Mouse (Mus musculus) cerebellum, postnatal 36 days (tissue): Measurements from ENCODE around the gene Dcaf11.

Source experiments
- DNase-seq, 2 experiments: peaks; one replicate each; pipeline ENCODE4 v3.0.0; 2021 to 2022; ENCODE audit warnings: mixed read lengths in 2 of 2

Gene Dcaf11

DNA sequence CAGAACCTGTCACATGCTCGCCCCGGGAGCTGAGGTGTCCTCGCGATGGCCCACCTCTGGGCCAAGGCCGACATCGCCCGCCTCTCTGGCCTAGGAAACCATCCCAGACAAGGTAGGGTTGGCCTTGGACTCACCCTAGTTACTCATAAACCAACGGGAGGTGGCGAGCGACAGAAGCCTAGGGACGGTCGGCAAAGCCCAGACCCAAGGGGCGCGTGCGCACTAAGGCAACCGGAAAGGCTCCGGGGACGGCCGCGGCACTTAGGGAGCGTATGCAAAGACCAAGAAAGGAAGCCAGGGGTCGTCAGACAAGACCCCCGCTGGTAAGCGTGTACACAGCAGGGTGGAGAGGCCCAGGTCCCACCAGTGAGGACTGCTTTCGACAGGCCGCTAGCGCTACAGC is at the start of gene Dcaf11:
Gene Dcaf11 (plus strand): TSS at position 208 of the 403 bp plus-strand sequence.
- peak; percentile 90 to 91 for DNase-seq

DNA sequence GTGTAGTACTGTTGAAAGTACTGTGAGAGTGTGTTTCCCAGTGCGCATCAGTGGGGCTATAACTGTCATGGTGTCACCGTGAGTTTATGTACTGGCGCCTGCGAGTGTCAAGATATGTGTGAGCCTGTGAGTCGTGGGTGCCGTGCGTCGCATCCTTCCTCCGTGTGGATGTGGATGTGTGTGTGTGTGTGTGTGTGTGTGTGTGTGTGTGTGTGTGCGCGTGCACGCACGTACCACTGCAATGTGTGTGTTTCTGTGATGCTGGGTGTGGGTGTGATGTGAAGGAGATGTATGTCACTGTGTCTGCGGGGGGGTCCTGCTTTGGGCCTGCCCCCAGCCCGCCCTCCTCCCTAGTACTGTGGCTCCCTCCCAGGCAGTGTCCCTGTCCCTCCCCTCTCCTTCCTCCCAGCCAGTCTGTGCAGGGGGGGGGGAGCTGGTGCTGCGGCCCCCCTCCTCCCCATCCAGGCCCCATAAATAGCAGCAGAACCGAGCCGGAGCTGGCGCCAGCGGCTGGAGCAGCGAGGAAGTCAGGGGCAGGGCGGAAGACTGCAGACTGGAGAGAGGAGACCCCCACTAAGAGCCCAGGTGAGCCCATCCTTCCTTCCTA is 49.6 kb upstream of the Dcaf11 start, which contains the start of gene Cpne6:
Gene Cpne6 (plus strand): TSS at position 321 of the 607 bp plus-strand sequence.
- DNase-seq, result no peak

DNA sequence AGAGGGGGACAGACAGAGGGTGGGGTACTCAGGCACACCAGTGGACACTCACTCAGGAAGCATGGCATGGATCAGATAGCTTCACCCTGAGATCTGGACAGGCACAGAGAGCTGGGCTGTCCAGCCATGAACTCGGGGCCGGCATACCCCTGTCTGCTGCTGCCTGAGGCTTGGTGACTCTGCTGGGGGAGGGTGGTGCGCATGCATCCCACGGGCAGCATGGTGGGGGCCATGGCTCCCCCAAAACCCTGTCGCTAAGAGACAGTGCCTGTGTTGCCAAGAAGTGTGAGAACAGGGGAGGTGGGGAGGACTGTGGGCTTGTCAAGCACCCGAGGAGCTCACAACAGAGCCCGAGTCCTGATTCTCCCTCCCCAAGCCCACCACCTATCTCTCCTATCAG is 48.8 kb upstream of the Dcaf11 start:
- DNase-seq, result no peak

DNA sequence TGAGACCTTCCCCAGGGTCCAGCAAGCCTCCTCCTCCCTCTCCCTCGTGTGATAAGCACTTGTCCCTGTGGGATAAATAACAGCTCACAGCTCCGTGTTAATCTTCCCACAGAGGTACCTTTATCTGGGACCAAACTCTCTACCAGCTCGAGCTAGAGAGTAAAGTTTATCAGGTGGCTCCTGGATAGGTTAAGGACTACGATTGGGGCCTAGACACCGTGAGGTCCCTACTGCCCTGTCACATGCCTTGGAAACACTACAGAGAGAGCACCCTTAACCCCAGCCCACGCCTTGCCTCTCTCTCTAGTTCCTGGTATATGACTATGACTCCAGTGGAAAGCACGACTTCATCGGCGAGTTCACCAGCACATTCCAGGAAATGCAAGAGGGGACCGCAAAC is 45.9 kb upstream of the Dcaf11 start:
- DNase-seq, result no peak

DNA sequence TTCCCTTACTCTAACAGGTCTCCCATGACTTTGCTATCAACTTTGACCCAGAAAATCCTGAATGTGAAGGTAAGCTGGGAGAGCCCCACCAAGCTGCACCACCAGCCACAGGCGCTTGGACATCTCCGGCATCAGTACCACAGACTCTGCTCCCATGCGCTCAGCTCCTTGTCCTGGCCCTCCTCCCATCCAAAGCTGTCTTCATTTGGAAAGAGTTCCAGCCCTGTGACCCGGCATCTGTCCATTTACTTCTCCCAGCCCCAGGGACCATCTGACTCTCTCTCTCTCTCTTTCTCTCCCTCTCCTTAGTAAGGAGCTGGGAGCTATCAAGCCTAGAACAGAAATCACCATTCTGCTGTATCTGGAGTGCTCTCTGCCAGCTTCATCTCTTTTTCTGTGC is 44.0 kb upstream of the Dcaf11 start:
- no peak for DNase-seq

DNA sequence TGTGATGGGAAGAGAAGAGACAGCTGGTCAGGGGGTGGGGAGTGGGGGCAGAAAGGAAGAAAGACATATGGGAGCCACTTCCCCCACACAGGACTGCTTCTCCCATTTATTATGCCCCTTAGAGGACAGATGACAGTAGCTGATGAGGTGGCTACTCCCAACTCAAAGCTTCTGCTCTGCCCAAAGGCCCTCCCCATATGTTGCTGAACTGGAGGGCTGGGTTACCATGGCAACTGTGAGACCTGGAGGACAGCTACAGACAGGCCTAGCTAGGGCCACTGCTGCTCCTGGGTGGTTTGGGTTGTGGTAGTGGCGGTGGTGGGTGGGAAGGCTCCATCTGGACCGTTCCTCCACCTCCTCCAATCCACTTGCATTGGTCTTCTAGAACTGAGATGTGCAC is 40.9 kb upstream of the Dcaf11 start:
- DNase-seq, result no peak

DNA sequence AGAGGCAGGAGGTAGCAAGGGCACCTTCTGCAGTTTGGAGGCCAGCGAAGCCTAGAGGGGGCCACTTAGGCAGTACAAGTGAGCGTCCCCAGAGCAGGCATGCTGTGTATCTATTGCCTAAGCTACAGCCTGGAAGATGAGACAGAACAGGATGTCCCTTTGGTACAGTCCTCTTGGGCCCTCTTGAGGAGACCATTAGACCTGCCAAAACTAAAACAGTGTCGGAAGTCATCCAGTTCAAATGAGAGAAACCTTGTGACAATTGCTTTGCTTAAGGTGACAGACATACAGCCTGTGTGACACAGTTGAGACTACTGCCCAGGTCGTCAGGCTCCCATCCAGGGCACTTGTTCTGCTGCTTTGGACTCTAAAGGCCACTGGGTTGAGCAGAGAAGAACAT is 40.2 kb upstream of the Dcaf11 start:
- DNase-seq, result no peak

DNA sequence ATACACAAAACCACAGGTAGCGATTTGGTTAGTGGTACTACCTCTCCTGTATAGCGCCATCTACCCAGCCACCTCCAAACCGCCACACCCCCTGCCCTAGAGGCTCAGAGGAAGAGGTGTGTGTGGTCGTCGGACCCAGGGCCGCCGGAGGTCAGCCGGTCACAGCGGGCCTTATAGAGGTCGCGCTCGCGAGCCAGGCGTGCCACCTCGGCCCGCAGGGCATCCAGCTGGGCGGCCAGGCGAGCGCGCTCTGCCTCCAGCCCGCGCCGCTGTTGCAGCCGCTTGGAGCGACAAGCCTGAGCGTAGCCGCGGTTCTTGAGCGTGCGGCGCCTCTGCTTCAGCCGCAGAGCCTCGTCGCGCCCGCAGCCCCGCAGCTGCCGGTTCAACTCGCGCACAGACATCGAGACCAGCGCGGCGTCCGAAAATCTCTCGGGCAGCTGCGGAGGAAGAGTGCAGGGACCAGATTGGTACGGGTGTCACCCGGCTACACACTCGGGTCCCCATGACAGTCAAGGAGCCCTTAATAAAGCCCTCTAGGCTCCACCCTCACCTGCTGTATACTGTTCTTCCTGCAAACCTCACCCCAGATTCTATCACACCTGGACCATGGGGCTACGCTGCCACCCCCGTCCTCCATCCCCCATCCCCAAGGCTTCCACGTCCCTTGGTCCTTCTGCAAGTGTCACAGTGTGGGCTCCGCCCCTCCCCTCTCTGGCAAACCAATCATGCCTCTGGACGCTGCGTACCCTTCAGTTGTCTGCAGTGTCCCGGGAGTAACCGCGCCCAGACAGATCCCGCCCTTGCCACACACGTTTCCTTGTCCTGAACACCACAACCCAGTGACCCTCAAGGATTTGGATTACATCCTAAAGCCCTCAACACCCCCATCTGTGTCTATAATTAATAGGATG is 39.1 kb upstream of the Dcaf11 start:
- peak; percentile 55 to 61 for DNase-seq

DNA sequence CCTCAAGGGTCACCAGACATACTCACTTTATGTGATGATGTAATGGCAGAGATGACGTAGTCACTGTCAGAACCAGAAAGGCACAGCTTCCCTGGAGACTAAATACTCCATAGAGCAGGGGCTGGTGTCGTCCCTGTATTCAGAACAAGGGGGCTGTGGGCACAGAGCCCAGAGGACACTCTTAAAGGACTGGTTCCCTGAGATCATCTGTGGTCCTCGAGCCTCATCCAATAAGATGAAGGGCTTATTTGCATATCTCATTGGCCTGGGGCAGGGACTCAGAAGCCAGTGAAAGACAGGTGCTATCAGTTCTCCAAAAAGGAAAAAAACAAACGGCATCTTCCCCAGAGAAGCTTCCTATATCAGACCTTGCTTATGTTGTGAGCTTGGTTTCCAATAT is 35.7 kb upstream of the Dcaf11 start:
- DNase-seq, result no peak

DNA sequence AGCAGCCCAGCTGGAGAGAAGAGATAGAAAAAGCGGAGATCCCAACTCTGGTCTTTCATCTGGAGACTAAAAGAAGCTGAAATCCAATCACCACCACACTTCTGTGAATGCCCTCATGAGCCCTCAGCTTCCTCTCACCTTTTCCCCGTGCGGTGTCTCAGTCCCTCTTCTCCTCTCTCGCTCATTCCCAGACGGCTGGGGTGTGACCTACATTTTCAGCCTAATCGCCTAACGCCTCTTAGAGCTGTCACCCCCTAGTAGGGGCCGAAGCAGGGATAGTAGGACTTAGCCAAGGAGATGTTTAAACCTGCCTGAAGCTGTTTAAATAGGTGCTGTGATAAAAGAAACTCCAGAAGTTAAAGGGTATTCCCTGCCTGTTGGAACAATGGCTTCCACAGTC is 35.0 kb upstream of the Dcaf11 start, which contains the start of gene Nrl:
Gene Nrl (minus strand): TSS at position 197 of the 400 bp plus-strand sequence.
- no peak for DNase-seq

DNA sequence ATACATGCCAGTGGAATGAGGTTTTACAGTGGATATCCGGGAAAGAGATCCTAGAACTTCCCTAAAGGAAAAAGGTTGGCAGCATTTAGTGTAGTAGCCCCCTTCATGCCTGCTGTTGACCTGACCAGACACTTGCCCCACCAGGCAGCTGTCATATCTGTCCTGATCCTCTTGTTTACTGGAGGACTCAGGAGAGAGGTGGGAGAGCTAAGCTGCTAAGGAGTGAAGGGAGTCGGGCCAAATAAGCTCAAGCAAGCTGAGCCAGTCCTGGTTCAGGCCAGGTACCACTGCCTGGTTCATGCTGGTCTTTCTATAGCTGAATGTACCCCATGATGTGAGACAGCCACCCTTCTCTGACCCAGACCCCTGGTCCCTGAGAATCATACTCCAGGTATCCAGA is 33.1 kb upstream of the Dcaf11 start:
- no peak for DNase-seq

DNA sequence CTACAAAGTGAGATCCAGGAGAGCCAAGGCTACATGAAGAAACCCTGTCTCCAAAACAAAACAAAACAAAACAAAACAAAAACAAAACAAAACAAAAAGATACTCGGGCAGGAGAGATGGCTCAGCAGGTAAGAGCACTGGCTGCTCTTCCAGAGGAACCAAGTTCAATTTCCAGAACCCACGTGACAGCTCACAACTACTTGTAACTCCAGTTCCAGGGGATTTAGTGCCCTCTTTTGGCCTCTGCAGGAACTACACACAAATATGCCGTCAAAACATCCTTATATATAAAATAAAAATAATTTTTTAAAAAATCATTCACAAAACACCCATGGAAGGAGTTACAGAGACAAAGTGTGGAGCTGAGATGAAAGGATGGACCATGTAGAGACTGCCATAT is 31.9 kb upstream of the Dcaf11 start:
- DNase-seq, result peak in 1 of 2 experiments; percentile 35

DNA sequence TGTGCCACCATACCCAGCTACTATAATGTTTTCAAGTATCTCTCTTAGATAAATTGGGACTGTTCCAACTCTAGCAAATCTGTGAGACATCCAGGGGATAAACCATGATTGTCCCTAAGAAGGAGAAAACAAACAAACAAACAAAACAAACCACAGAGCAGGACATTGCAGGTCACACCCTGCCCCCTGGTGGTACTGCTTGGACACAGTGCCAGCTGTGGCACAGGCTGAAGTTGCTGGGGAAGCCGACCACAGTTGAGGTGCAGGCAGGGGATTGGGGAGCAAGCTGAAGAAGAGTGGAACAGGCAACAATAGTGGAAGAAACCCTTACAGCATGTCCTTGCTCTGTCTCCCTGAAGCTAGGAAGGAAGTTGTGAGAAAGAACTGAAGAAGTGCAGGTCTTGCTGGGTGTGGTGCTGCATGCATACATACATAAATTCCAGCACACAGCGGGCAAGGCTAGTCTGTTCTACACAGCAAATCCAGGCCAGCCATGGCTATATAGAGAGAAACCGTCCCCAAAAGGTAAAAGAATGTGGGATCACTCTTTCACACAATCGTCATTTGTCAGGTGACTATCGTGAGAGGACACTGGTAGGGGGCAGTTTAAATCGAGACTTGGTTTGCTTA is 23.6 kb upstream of the Dcaf11 start:
- DNase-seq, result peak in 1 of 2 experiments; percentile 46

DNA sequence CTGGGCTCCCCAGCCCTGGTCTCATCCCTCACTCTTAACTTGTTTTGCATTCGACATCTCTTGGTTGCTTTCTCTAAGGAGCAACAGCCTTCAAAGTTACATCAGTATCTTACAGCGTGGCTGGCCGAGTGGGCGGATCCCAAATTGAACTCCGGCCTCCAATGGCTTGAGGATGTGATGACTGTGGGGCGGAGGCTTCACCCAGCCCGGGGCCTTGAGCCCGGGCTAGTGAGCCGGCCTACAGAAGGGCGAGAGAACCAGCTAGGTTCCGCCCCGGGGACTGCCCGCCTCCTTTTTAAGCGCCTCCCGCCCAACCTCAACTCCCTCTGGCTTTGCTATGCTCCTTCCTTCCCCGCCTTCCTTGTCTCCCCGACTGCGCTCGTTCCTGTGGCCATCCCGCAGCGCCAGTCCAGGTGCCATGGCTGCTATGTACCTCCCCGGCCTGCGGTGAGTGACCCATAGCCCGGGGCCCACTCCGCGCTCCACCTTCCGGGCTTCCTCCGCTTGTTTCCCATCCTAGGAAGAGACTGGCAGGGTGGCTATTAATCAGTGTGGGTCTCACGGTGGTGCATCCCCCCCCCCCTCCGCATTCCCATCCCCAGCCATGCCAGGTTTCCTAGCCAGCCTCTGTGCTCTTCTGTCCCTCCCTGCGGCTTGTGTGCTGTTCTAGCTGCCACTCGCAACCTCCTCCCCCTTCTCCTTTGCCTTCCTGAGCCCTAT is 19.6 kb upstream of the Dcaf11 start, which contains the start of gene Pck2:
Gene Pck2 (plus strand): TSS at position 200 of the 720 bp plus-strand sequence.
- peak; percentile 86 to 87 for DNase-seq

DNA sequence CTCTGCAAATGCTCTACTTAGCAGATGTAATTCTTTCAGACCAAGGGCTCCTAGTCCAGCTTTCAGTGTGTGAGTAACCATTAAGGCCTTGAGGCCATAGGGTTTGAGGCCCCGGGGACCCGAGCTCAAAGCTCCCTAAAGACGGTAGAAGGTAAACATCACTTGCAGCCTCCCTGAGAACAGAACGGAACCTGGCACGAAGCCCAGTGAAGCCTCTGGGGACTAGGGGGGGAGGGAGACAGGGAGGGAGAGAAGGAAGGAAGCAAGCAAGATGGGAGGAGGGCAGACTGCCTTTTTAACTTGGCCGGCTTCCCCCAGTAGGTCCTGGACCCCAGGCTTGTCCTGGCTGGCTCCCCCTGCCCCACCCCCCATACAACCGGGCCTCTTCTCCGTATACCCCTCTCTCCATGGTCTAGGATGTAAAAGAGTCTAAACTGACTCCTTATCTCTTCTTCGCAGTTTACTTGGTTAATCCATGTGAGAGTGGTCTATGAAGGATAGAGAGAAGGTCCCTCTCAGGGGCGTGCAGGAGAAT is 19.0 kb upstream of the Dcaf11 start:
- peak; percentile 80 to 82 for DNase-seq

DNA sequence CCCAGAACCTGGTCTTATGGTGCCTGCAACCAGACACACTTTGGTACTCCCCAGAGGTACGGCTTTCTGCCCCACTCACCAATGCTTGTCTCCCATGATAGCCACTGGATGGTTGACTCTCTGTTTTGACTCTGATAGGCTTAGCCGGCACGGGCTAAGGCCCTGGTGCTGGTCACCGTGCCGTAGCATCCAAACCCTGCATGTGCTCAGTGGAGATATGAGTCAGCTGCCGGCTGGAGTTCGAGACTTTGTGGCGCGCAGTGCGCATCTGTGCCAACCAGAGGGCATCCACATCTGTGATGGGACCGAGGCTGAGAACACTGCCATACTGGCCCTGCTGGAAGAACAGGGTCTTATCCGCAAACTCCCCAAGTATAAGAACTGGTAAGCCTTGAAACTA is 17.5 kb upstream of the Dcaf11 start:
- DNase-seq, result no peak

DNA sequence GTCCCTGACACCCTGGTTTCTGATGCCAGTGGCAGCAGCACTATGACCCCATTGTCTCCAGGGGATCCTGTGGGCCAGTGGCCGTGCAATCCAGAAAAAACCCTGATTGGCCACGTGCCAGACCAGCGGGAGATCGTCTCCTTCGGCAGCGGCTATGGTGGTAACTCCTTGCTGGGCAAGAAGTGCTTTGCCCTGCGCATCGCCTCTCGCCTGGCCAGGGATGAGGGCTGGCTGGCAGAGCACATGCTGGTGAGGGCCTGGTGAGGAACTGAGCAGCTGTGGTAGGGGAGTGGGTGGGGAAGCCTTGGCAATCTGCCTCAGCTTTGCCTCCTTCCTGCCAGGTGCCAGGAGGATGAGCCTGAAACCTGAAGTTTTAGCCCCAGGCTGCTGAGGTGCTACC is 15.5 kb upstream of the Dcaf11 start:
- DNase-seq, result peak; percentile 44 to 49

DNA sequence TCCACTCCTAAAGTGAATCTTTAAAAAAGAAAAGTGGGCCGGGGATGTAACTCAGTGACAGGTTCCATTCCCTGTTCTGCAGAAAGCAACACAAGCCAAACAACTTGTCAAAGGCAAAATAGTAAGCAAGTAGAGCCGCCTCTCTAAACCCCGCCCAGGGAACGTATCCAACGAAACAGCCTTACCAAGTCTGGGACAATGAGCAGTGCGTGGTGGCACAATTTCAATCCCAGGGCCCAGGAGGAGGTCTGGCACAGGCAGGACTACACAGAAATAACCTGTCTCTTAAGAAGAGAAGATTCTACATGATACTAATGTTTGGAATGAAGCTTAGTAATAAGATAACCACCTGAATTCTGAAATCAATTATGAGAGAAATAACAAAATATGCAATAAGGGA is 9.6 kb upstream of the Dcaf11 start:
- peak; percentile 47 to 55 for DNase-seq

DNA sequence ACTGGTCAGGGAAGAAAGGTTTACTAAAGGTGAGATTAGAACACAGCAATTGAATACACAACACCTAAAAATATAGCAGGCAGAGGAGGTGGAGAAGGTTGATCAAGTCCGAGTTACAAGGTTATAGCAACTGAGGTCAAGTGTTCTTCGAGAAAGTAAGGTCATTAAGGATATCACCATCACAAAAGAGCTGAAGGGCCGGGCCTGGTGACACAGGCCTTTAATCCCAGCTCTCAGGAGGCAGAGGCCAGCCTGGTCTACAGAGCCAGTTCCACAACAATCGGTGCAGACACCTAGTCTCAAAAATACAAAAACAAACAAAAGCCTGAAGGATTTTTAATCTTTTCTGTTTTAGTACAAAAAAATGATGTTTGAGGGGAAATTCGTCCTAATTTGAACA is 8.5 kb upstream of the Dcaf11 start:
- no peak for DNase-seq

DNA sequence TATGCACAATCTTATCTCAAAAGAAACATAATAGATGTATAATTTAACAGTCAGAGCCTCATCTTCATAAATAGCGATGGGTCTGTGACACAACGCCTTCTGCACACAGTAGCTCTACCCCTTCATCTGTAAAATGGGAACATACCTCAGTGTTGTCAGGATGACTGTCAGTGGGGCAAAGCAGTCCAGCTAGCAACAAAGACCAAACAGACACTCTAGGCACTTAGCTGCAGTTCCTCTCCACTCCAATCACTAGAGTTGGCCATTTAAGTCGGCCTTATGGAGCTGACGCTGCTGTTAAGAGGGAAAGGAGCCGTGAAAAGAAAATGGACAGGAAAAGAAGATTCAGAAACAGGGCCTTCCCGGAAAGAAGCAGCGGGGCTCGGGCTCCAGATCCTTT is 8.0 kb upstream of the Dcaf11 start:
- DNase-seq, result no peak

DNA sequence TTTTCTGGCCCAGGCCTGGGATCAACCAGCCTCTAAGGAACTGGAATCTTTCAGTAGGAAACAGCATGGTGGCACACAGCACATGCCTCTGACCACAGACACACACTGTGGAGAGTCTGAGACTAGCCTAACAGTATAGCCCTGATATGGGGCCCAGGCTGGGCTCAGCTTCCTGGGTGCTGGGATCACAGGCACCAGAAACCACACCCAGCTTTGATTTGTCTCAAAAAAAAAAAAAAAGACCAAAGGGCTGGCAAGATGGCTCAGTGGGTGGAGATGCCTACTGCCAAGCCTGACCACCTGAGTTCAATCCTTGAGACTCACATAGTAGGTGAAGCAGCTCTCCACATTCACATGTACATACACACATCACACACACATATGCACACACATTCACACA is 5.2 kb upstream of the Dcaf11 start:
- DNase-seq, result no peak

DNA sequence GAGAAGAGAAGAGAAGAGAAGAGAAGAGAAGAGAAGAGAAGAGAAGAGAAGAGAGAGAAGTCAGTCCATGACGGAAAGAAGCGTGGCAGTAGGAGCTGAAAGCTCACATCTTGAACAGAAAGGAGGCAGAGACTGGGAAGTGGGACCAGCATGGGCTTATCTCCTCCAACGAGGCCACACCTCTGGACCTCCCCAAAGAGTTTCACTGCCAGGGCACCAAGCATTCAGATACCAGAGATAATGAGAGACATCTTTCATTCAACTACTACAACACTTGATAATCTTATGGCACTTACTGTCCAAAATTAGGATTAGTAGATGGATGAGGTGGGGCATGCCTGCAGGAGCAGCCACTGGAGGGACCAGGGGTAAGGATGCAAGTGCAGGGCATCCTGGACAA is 4.0 kb upstream of the Dcaf11 start:
- DNase-seq, result no peak

DNA sequence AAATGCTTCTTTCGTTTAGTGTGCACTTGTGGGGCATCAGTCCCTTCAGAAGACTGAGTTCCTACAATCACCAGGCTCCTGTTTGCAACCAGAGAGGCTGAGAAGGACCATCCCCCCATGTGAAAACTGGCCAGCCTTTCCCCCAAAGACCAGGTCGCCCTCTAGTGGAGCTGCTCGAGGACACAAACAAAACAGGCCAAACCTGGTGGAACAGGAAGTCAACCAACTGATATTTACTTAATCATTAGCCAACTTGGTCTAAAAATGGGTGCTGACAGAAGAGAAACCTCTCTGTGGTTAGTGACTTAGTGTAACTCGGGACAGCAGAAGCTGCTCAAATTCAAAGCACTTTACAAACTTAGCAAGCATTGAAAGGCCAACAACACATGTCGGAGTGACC is 2.8 kb upstream of the Dcaf11 start:
- peak; percentile 77 to 78 for DNase-seq
